Mouse (Mus musculus) kidney, postnatal 10 days (tissue): ENCODE measurements at regions not wholly inside any gene's neighbourhood (a gene's known extent, or its start where the extent isn't known, plus 50 kb on each side); places are given as distances from the start of the nearest gene placed in this dataset.

Source experiments
- DNase-seq: peaks from one replicate; pipeline ENCODE4 v3.0.0; 2021; ENCODE audit warnings: mixed read lengths

- no peak for DNase-seq
These were observed 78.7 kb upstream of the Mphosph6 start for GRCm38 (mm10) chr8:117880279-117880975.

GRCm38 (mm10) chr8:117873611-117874010 is 71.9 kb upstream of the Mphosph6 start:
- no peak for DNase-seq

GRCm38 (mm10) chr8:117867138-117867537 is 65.4 kb upstream of the Mphosph6 start:
- DNase-seq, result no peak

GRCm38 (mm10) chr8:117865014-117865413 is 63.3 kb upstream of the Mphosph6 start:
- DNase-seq, result no peak

GRCm38 (mm10) chr8:117863837-117864236 is 62.1 kb upstream of the Mphosph6 start:
- DNase-seq, result peak; percentile 84

GRCm38 (mm10) chr8:117862318-117862717 is 60.6 kb upstream of the Mphosph6 start:
- DNase-seq, result no peak

- no peak for DNase-seq
These were observed 58.0 kb upstream of the Mphosph6 start for GRCm38 (mm10) chr8:117859734-117860133.

- no peak for DNase-seq
These were observed 57.4 kb upstream of the Mphosph6 start for GRCm38 (mm10) chr8:117859095-117859494.

- peak; percentile 70 for DNase-seq
These were observed 54.4 kb upstream of the Mphosph6 start for GRCm38 (mm10) chr8:117856121-117856520.

- DNase-seq, result no peak
These were observed 53.3 kb upstream of the Mphosph6 start for GRCm38 (mm10) chr8:117854942-117855491.

- no peak for DNase-seq
These were observed 52.6 kb upstream of the Mphosph6 start for GRCm38 (mm10) chr8:117854301-117854700.

- peak; percentile 11 for DNase-seq
These were observed 51.7 kb upstream of the Mphosph6 start for GRCm38 (mm10) chr8:117853408-117853807.

- no peak for DNase-seq
These were observed 50.8 kb upstream of the Mphosph6 start for GRCm38 (mm10) chr8:117852521-117852920.
